Mouse (Mus musculus) hindbrain, embryonic 11.5 days (tissue): ENCODE data around the gene Tsc22d4. TPM values are rescaled to one million over a fixed set of nuclear protein-coding genes. Genes with fewer than 3 reads are reported as not detected.
"Not testable (repeated sequence)": the region's sequence is repeated elsewhere in the genome, so short reads cannot be mapped to it uniquely, and the experiment has no call there.

Experiments
- ATAC-seq: fragments of 200-750 bp; cut with Nextera tagmentation; 2 replicates; pipeline ENCODE4 v1.8.0; 2017; ENCODE audit warnings: mild to moderate bottlenecking, moderate TSS enrichment, moderate library complexity; ENCODE audit not compliant: low FRiP score
- DNase-seq: peaks from one replicate; pipeline ENCODE4 v3.0.0-alpha.2; 2015; ENCODE audit warnings: low spot score
- H3K27ac ChIP-seq: fragments of 300-500 bp; sonication (generic); 2 replicates; pipeline ENCODE4 v1.5.1; 2014; ENCODE audit warnings: mild to moderate bottlenecking, low read depth, low read length
- H3K27me3 ChIP-seq: fragments of 300-500 bp; sonication (generic); 2 replicates; pipeline ENCODE4 v1.6.1; 2014; ENCODE audit warnings: mild to moderate bottlenecking, low read length, moderate library complexity, mixed read lengths; ENCODE audit not compliant: control insufficient read depth, insufficient read depth
- H3K36me3 ChIP-seq: fragments of 300-500 bp; sonication (generic); 2 replicates; pipeline ENCODE4 v1.6.1; 2014; ENCODE audit warnings: mild to moderate bottlenecking, low read length, moderate library complexity, mixed read lengths; ENCODE audit not compliant: control insufficient read depth, insufficient read depth
- H3K4me1 ChIP-seq: fragments of 300-500 bp; sonication (generic); replicated peaks from 2 replicates; pipeline ENCODE4 v1.6.1; 2014; ENCODE audit warnings: low read length, mixed read lengths; ENCODE audit not compliant: control insufficient read depth, insufficient read depth
- H3K4me2 ChIP-seq: fragments of 300-500 bp; sonication (generic); replicated peaks from 2 replicates; pipeline ENCODE4 v1.6.1; 2014; ENCODE audit warnings: mild to moderate bottlenecking, low read depth, low read length
- H3K4me3 ChIP-seq: fragments of 300-500 bp; sonication (generic); 2 replicates; pipeline ENCODE4 v1.5.1; 2014; ENCODE audit warnings: low read depth, low read length
- H3K9ac ChIP-seq: fragments of 300-500 bp; sonication (generic); 2 replicates; pipeline ENCODE4 v1.6.1; 2014; ENCODE audit warnings: low read depth, low read length
- H3K9me3 ChIP-seq: fragments of 300-500 bp; sonication (generic); 2 replicates; pipeline ENCODE4 v1.6.1; 2016; ENCODE audit warnings: low read length; ENCODE audit not compliant: control insufficient read depth
- WGBS: fragments of 180-500 bp; shearing (Covaris S2); extraction: QIAGEN DNeasy Blood & Tissue Kit; methylation state at CpG from one replicate; pipeline ENCODE4 v1.1.7; 2014; 5-methylcytosine and 5-hydroxymethylcytosine counted together
- polyA plus RNA-seq: library from polyadenylated mRNA; unstranded; fragments of >200 nt; fragmentation: Nextera tagmentation; extraction: Ambion mirVana; gene quantifications from 2 replicates; pipeline ENCODE4 v1.2.1, GENCODE M21; 2014

Tsc22d4 gene
- polyA plus RNA-seq, 1 experiment from 2014 or later = 56.4 TPM

DNA sequence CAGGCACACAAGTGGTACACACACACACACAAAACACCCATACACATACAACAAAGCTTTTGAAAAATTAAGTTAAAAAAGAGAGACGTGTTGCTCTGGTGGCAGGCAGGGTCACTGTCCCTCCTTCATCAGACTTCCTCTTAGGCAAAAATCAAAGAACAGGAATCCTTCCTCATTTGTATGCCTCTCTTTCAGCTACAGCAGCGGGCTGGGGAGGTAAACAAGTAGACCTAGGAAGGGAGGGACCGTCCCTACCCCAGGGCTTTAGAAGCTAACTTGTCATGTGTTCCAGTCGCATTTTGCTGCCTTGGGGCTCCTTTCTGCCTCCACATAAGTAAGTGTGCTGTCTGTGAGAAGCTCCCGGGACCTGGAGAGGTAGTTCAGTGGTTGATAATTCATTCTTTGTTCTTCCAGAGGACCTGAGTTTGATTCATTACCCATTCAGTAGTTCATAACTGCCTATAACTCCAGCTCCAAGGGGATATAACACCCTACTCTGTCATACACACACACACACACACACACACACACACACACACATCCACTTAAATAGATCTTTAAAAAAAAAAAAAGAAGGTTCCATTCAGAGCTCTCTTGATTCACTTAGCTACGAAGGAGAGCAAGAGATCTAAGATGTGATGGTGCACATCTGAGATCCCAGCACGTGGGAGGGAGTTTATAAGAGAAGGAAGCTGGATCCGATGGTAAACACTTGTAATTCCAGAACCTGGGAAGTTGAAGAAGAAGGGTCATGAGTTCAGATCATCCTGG lies 27.3 kb upstream of the Tsc22d4 start:
- Histone ChIP-seq H3K9me3 (no peaks in the 10 kb centered on the region), H3K27ac (no peak overlapping the region), H3K27me3 (no peaks in the 10 kb centered on the region), H3K36me3 (no peaks in the 10 kb centered on the region), H3K4me2 (no peak overlapping the region), H3K4me1 (no peaks in the 10 kb centered on the region), H3K9ac (no peak overlapping the region), H3K4me3 (no peak overlapping the region)
- no peak for DNase-seq
- 68% methylated on average over 8 of the region's 8 CpGs for WGBS
- no peak for ATAC-seq

DNA sequence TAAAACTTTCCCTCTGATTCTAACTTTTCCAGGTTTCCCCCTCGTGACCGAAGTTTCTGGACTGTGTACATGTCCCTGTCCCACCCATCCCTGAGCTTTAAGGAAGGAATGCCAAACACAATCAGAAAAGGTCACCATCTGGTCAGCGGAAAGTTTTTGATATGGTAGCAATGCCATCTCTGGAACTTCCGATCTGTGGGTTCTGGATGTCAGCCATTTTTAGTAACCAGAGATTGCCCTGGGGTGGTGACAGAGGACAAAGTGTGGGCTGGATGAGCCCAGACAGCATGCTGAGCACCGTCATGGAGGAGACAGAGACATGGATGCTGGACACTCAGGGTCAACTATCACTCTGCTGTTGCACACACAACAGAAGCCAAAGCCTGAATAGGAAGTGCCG lies 26.4 kb upstream of the Tsc22d4 start:
- 88% methylated on average over 6 of the region's 6 CpGs for WGBS
- Histone ChIP-seq H3K9ac (no peak overlapping the region), H3K4me2 (no peak overlapping the region), H3K4me3 (no peak overlapping the region), H3K9me3 (no peaks in the 10 kb centered on the region), H3K27me3 (no peaks in the 10 kb centered on the region), H3K4me1 (no peaks in the 10 kb centered on the region), H3K27ac (no peak overlapping the region), H3K36me3 (no peaks in the 10 kb centered on the region)
- DNase-seq (no peak), ATAC-seq (no peak)

DNA sequence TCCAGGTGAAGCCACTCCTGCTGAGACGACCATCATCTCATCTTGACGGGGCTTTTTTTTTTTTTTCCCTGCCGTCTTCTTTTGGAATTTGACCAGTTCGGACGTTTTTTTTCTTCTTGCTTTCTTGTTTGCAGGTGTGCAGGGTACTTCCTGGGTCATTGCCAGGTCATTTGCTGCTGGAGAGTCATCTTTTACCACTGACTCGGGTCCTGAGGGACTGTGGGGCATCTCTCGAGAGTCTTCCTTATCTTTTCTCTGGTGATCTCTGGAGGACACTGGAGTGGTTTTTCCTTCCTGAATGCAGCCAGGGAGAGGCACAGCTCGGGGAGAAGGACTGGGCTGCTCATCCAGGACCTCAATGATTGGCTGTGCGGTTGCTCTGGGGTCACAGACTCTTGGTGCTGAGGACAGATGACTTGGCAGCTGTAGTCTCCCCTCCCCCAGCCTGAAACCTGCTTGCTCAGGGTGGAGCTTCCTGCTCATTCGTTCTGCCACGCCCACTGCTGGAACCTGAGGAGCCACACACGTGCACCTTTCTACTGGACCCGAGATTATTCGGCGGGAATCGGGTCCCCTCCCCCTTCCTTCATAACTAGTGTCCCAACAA lies 24.9 kb upstream of the Tsc22d4 start:
- not testable (repeated sequence) for H3K36me3 ChIP-seq, H3K27me3 ChIP-seq, H3K9ac ChIP-seq, H3K4me2 ChIP-seq, H3K27ac ChIP-seq, ATAC-seq, H3K4me1 ChIP-seq, H3K4me3 ChIP-seq, H3K9me3 ChIP-seq
- WGBS = 29% methylated on average over 9 of the region's 16 CpGs
- peak; percentile 41 for DNase-seq

DNA sequence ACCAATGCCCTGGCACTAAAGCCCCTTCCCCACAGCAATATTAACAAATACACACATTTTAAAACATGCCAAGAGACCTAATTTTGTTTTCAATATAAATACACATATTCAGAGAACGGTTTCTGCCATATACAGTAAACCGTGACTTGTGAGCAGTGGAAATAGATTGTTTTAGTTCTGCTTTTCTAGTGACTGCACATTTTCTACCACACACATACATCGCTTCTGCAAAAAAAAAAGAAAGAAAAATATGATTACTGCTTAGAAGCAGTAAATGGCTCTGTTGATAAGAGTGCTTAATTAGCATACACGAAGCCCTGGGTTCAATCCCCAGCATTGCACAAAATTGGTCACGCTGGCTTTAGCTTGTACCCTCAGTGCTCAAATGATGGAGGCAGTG lies 21.7 kb upstream of the Tsc22d4 start:
- no peak overlapping the region for H3K27ac ChIP-seq
- ATAC-seq = no peak
- no peaks in the 10 kb centered on the region for H3K9me3 ChIP-seq
- no peaks in the 10 kb centered on the region for H3K27me3 ChIP-seq
- no peak overlapping the region for H3K4me2 ChIP-seq
- no peak overlapping the region for H3K9ac ChIP-seq
- H3K36me3 ChIP-seq = no peaks in the 10 kb centered on the region
- 92% methylated on average over 5 of the region's 5 CpGs for WGBS
- H3K4me3 ChIP-seq = no peak overlapping the region
- no peaks in the 10 kb centered on the region for H3K4me1 ChIP-seq
- DNase-seq = no peak

DNA sequence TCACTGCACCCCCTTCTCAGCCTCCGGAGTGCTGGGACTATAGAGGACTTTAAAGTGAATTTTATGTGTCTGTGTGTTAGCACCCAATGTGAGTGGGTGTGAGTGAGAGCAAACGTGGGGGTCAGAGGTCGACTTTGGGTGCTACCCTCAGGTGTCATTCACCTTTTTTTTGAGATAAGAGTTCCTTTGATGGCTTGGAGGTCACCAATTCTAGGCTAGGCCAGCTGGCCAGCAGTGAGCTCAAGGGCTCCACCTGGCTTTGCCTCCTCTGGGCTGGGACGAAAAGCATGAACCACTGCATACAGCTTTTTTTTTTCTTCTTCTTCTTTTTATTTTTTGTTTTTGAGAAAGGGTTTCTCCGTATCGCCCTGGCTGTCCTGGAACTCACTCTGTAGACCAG lies 18.8 kb upstream of the Tsc22d4 start:
- Histone ChIP-seq H3K9ac (no peak overlapping the region), H3K4me3 (no peak overlapping the region), H3K27me3 (no peaks in the 10 kb centered on the region), H3K36me3 (no peaks in the 10 kb centered on the region), H3K27ac (no peak overlapping the region), H3K4me1 (no peaks in the 10 kb centered on the region), H3K9me3 (no peaks in the 10 kb centered on the region), H3K4me2 (no peak overlapping the region)
- DNase-seq (no peak), ATAC-seq (no peak)
- WGBS = 74% methylated on average over 6 of the region's 6 CpGs

DNA sequence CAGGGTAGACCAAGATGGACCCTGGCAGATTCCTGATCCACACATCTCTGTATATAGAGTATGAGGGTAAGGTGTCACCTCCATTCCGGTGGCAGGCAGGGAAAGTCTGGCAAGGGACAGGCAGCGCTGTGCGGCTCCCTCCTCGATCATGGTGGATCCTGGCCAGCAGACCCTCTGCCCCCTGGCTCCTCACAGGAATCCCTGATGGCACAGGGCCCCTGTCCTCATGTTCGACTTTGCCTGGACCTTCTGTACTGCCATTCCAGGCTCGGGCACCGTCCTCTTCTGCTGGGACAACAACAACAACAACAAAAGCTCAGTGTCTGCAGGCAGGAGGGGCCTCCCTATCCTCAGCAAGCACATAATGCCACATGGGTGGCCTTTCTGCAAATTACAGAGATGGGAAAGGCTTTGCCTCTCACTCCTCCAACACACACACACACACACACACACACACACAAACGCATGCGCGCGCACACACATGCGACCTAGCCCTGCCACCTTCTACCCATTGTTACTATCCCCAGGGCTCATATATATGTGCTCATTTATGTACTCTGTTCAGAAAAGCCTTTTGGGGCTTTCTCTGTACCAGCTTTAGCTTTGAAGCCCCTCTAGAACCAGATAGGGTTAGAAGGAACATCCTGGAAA lies 11.8 kb upstream of the Tsc22d4 start:
- ATAC-seq (peak; percentile 80), DNase-seq (peak; percentile 72)
- Histone ChIP-seq H3K4me3 (no peak overlapping the region), H3K4me2 (peak overlapping the region; percentile 28), H3K36me3 (no peaks in the 10 kb centered on the region), H3K27me3 (no peaks in the 10 kb centered on the region), H3K27ac (peak overlapping the region; percentile 95), H3K4me1 (peaks cover 20% of the 10 kb centered on the region), H3K9me3 (no peaks in the 10 kb centered on the region), H3K9ac (peak overlapping the region; percentile 52)
- WGBS = 47% methylated on average over 12 of the region's 12 CpGs

DNA sequence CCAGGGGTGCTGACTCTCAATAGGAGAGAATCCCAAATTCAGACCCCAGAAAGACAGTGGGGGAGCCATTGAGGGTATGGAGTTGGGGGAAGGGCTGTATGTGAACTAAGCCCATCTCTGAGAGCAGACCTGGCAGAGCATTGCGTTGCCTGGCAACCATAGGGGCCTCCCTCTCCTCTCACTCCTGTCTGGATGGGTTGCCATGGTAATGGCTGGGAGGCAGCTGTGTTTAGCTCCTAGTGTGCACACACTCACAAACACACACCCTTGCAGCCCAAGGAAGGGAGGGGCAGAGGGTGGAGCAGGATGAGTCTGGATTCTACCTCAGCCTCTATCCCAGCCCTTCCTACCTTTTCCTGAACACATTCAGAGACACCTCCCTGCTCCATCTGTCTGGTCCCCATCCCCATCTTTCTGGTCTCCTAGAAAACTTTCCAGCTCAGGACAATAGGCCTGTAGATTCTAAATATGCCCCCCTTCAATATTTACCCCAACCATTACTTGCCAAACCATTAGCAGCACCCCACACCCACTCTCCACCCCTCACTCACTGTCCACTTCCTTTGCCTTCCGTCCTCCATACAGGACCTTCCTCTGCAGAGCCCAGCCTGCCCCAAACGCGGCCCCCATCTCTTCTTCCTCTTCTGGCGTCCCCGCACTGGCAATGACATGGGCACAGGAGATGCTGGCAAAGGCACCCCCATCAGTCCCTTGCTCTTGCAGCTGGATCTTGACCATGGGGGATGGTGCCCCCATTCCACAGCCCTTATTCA lies 11.1 kb upstream of the Tsc22d4 start:
- peak overlapping the region; percentile 28 for H3K4me2 ChIP-seq
- DNase-seq = peak; percentile 95
- 63% methylated on average over 6 of the region's 6 CpGs for WGBS
- peak; percentile 96 for ATAC-seq
- peaks cover 20% of the 10 kb centered on the region for H3K4me1 ChIP-seq
- H3K27me3 ChIP-seq = no peaks in the 10 kb centered on the region
- H3K27ac ChIP-seq = peak overlapping the region; percentile 95
- H3K4me3 ChIP-seq = no peak overlapping the region
- no peaks in the 10 kb centered on the region for H3K36me3 ChIP-seq
- H3K9ac ChIP-seq = peak overlapping the region; percentile 52
- no peaks in the 10 kb centered on the region for H3K9me3 ChIP-seq

DNA sequence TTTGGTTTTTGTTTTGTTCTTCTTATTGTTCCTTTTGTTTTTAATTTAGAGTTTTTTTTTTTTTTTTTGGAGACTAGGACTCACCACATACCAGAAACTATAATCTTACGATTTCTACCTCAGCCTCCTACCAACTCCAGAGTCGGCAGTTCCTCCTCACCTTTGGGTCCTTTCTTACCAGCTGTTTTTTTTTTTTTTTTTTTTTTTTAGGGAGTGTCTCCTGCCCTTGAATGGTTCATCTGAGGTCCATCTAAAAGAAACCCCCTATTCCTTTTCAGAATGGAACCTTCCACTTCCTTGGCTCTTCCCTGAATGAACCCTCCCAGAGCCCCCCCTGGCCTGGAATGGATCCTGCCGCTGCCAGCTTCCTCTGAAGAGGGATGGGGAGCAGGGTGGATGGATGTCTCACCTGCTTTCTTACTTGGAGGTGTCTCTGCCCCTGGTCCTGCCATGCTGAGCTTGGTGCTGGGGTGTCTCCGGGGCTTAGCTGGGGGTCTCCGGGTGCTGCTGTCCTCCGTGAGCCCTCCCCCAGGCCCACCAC lies 8.1 kb upstream of the Tsc22d4 start:
- no peak overlapping the region for H3K27ac ChIP-seq
- H3K4me2 ChIP-seq = no peak overlapping the region
- WGBS = 88% methylated on average over 6 of the region's 6 CpGs
- ATAC-seq (no peak), DNase-seq (no peak)
- H3K9me3 ChIP-seq = no peaks in the 10 kb centered on the region
- no peaks in the 10 kb centered on the region for H3K27me3 ChIP-seq
- H3K9ac ChIP-seq = no peak overlapping the region
- no peak overlapping the region for H3K4me3 ChIP-seq
- peaks cover 27% of the 10 kb centered on the region for H3K4me1 ChIP-seq
- no peaks in the 10 kb centered on the region for H3K36me3 ChIP-seq
